Mouse (Mus musculus): ENCODE data around the gene Sik3. TPM values are rescaled to one million over a fixed set of nuclear protein-coding genes. Genes with fewer than 3 reads are reported as not detected.

Sik3 gene
- total RNA-seq, 4 experiments from 2014 or later: 66.2 to 77.3 (median 70.0) TPM

DNA sequence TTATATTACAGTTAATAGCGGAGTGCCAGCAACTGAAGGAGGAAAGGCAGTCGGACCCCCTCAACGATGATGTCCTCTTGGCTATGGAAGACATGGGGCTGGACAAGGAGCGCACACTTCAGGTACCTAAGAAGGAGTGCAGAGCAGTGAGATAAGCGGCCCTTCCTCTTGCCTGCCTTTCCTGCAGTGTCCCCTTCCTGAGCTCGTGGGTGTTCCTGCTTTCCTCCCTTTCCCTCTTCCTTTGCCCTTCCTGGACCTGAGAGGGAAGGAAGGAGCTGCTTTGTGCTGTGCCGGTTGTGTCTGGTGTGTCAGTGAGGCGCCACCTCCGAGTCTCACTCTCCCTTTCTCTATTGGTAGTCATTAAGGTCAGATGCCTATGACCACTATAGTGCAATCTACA is 182.2 kb downstream of the Sik3 start:
- no peak for DNase-seq

GRCm38 (mm10) chr9:46196699-46197169 is 184.1 kb downstream of the Sik3 start:
- peak; percentile 48 for DNase-seq

DNA sequence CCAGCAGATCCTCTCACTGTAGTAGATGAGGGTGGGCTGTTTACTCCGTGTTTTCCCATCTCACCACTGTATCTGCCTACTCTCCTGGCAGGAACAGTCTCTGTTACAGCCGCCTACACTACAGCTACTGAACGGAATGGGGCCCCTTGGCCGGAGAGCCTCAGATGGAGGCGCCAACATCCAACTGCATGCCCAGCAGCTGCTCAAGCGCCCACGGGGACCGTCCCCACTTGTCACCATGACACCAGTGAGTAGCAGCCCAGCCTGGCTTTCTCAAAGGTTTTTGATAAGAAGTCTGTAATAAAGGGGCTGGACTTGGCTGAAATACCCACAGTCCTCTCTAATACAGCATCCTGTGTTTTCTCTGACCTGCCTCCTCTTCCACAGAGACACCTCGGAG is 185.8 kb downstream of the Sik3 start:
- no peak for DNase-seq

DNA sequence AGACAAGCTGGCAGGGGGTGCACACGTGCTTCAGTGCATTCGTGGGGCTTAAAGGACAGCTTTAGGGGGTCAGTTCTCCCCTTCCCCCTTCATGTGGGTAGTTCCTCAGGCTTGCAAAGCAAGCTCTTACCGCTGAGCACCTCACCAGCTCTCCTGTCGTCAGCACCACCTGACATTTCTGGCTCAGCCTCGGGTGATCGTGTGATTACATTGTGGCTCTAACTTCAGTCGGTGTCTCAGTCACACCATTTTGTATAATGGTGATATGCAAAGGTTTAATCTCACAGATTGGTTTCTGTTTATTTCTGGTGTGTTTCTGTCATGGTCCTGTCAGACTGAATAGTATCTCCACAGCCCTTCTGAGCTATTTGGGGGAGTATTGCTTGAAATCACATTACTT is 186.3 kb downstream of the Sik3 start:
- DNase-seq: no peak

DNA sequence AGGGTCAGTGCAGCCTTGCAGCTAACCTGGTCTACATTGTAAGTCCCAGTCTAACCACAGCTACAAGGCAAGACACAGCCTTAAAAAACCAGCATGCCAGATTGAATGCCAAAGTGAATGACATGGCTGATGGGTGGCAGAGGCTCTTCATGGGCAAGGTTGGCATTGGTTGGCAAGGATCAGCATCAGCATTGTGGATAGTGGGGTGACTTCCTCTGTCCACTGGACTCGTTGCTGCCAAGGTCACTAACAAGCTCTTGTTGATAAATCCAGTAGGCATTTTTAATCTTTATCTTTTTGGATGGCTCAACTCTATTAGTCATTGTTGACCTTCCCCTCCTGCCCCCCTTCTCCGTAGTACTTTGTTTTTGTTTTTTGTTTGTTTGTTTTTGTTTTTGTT is 187.0 kb downstream of the Sik3 start:
- DNase-seq: peak; percentile 73

GRCm38 (mm10) chr9:46206834-46207500 is 194.3 kb downstream of the Sik3 start:
- DNase-seq: no peak

DNA sequence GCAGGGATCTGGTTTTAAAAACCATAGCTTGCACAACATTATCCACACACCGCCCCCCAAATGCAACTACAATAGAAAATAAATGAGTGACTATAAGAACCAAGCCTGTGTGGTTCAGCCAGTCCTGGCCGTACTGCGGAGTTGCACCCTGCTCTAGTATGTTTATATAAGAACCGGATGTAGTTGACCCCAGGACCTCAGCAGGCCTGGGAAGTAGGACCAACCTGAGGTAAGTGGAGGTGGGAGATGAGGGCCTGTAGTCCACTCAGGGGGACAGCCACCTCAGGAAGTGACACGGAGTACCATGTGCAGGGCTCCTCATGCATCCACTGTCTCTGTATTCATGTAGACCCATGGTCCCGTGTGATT is 194.9 kb downstream of the Sik3 start:
- no peak for DNase-seq

GRCm38 (mm10) chr9:46208401-46208974 is 195.9 kb downstream of the Sik3 start:
- no peak for DNase-seq

GRCm38 (mm10) chr9:46210473-46210872 is 197.9 kb downstream of the Sik3 start:
- DNase-seq: no peak

DNA sequence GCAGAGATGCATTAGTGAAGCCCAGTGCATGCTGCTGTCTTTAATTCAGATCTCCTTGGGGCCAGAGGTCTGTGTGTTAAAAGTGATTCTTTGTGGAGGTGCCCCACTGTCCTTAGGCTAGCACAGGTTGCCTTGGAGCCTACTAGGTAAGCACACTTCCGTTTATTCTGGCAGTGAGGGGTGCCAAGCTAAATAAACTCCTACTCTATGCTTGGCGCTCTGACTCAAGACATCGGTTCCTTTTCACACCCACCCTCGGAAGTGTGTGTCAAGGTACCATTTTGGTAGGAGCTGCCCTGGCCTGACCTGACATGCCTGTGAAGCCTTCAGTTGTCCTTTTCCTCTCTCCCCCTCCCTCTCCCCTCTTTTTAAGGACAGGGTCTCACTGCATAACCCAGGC is 201.7 kb downstream of the Sik3 start:
- no peak for DNase-seq

DNA sequence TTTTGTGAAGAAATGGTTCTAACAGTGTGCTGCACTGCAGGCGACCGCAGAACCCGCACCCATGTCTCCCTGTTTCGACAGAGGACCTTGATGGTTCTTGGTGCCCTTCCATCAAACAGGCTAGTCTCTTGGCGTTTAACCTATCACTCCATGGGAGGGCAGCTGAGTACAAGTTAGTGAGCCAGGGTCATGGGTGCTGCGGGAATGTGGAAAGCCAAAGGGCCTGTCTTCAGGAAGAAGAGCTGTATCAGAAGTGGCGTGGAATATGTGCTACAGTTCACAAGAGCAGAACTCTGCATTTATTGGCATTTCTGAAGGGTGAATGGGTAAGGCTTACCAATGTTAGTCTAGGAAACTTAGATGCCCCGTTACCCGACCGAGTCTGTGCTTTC is 202.3 kb downstream of the Sik3 start:
- DNase-seq: no peak

- no peak for DNase-seq
Measured at GRCm38 (mm10) chr9:46215338-46216322, 203.0 kb downstream of the Sik3 start.

- no peak for DNase-seq
Measured at GRCm38 (mm10) chr9:46216744-46217470, 204.3 kb downstream of the Sik3 start.

DNA sequence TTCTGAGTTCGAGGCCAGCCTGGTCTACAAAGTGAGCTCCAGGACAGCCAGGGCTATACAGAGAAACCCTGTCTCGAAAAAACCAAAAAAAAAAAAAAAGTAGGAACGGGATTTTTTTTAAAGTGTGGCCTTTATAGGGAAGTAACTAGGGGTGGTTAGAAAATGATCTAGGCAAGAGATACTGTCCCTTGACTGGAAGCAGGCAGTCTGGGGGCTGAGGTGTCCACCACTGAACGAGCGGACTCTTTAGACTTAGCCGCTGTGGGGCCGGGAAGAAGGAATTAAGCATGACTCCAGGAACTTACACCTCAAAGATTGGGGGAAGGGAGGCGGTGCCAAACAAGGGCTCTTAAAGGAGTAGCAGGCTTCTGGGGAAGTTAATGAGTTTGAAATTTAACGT is 205.6 kb downstream of the Sik3 start:
- no peak for DNase-seq

DNA sequence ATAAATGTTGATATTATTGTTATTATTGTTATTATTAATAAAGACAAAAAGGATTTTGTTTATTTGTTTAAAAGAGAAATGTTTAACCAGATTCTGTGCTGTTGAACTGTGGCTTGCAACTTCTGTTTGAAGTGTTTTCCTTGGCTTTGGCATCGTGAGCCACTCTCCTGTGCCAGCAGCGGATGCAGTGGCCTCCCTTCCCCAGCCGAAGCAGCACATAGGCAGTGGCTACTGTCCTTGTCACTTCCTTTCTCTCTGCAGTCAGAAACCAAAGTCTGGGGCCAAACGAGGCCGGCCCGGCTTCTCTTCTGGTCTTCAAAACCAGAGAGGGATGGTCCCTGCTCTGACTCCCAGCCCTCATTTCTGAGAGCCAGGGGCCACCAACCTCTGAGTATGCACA is 210.5 kb downstream of the Sik3 start:
- no peak for DNase-seq

DNA sequence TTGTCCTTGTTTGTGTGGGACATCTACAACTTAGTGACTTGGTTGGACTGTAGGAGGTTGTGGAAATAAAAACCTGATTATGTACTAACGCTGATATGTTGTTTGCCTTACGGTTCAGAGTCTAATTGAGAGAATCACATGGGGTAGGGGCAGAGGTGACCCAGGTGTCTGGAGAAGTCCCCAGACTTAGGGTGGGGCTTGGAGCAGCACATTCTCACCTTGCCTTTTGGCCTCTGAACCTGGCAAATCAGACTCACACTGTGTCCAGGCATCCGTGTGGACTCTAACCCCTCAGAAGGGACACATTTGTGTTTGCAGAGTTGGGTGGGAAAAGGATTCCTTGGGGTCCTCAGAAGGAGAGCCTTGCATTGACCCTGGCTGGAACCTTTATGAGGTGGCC is 211.5 kb downstream of the Sik3 start:
- DNase-seq: no peak

DNA sequence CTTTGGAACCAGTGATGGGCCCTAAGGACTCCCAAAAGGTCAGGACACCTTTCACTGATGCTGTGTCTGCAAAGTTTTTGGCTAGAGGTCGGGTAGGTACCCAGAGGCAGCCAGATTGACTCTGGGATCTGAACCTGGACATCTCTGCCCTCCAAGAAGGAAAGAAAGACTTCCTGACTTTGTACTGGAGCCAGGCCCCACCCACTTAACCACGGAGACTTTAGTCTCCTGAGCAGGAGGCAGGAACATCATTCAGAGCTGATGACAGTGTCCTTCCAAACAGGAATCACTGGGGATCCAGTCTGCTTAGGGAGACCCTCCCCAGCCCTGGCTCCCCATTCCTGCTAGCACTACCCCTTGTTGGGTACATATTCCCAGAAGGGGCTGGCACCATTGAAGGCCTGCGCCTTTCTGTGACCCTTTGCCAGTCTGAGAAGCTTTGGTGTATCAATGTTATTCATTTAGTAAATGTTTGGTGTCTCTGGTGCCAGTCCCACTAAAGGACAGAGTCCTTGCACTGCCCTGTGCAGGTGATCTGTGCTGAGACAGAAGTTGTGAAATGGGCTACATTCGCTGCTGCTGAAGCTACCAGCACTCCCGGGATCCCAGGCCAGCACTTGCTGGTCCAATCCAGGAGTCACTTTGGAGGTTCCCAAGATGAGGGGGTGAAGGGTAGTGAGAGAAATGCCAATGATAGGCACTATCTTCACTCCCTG is 212.5 kb downstream of the Sik3 start:
- no peak for DNase-seq

DNA sequence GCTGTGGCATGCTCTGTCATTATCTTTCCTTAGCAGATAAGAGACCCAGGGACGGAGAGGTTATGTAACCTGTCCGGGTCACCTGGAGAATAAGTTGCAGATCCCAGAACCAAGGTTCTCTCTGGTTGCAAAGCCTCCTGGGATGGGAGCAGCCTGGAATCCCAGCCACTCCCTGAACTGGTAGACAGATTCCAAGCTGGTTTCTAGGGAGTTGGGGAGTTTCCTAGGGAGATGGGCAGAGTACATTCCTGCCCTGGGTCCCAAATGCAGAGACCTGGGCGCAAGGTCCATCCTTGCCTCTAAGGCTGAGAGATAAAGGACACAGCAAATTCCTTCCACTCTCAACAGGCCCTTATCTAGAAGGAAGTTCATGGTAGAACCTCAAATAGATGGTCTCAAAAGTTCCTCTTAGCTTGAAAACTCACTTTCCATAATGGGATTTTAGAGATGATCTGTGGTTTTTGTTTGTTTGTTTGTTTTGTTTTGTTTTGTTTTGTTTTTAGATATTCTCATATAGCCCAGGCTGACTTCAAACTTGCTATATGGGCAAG is 214.5 kb downstream of the Sik3 start:
- DNase-seq: no peak

DNA sequence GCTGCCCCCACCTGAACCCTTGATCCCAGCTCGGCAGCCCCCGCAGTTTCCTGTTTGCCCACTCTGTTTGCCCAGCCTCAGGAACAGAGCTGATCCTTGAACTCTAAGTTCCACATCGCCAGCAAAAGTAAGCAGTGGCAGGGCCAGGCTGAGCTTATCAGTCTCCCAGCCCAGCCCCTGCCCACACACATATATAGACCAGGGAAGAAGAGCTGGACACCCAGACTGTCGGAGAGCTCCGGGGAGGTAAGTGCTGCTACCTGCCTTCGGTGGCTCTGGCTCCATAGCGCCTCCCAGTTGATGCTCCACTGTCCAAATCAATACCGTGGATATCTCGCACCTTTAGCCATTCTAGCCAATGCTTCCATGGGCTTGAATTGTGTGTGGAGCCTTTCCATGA is 215.9 kb downstream of the Sik3 start, which contains the start of gene Apoa1:
Gene Apoa1, plus strand, starts transcription at position 90 of the 400 bp plus-strand sequence.
- no peak for DNase-seq

- peak; percentile 75 for DNase-seq
Measured at GRCm38 (mm10) chr9:46229573-46230449, 217.2 kb downstream of the Sik3 start.

Measured in adrenal gland, adult 8-10 months (tissue).